Mouse (Mus musculus): ENCODE data around the gene Cep78.

Gene Cep78

DNA sequence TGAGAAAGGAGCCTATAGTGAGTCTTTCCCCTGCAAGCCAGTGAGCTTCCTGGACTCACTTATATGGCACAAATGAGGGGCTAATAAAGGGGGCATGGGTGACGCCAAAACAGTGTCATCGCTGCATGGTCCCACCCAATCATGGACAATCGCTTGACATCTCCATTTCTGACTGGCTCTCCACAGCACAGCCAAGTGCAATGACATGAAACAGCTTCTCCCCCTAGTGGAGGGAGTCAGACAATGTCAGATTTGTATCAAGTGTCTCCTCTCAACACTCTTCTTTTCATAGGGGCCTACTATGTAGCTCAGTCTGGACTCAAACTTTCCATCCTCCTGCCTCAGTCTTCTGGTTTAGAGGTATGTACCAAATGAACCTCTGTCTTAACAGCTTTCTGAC is 19.7 kb downstream of the Cep78 start:
- DNase-seq (ENCODE audit: low read depth) = no peak

DNA sequence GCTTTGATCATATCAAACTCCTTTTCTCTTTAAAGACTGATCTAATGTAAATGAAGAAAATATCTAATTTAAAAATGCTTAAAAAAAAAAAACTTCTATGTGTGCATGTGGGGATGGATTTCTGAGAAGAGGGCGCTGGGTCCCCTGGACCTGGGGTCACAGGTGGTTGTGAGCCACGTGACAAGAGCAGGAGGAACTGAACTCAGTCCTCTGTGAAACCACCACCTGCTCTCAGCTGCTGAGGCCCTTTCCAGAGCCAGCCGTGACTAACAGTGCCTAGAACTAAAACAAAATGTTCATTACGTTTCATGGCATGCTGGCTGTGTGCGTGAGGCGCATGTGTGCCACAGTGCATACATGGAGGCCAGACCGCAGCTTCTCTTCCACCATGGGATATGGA is 20.3 kb downstream of the Cep78 start:
- DNase-seq (ENCODE audit: low read depth) = no peak

DNA sequence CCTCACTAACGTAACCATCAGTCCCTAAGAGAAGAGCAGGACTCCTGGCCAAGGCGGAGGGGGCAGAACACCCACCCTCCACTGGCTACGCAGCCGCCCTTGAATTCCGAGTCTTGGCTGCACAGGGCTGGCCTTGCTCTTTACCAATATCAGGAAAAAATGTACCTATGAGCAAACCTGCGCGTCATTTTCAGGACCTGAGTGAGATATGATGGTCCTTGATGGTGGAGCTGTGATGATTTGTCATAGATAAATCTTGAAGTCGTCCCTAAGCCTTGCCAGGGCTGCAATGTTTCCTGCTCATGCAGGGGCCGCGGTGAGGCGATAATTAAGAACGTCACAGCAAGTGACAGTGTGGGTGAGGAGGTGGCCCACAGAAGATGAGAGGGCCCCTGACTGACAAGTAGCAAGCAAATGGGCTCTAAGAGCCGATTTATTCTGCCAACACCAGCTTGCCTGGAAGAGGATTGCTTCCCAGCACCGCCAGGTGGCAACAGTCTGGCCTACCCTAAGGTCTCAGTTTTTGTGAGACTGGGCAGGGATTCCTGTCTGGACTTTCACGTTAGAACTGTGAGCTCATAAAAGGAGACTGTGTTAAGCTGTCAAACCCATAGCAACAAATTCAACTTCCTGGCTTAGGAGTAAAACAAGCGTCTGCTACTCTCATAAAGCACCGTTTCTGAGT is 21.6 kb downstream of the Cep78 start:
- DNase-seq (ENCODE audit: low read depth) = no peak

DNA sequence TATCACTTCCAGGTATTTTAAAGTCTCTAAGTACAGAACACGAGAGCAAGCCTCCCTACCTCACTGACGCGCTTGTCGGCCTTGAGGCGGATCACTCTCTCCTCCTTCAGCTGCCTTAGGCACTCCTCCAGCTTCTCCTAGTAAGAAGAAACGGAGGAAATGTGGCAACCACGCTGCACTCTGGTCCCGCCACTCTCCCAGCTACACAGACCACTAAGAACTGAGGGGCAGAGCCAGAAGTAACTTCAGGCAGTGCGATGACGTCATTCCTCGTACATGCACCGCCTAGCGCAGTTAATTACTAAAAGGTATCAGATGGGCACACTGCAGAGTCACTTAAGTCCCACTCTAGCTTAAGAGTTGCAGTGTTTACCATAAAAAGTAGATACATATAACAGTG is 22.5 kb downstream of the Cep78 start:
- no peak for DNase-seq (ENCODE audit: low read depth)

GRCm38 (mm10) chr19:15950225-15950624 is 34.6 kb downstream of the Cep78 start:
- DNase-seq (ENCODE audit: low read depth) = no peak

DNA sequence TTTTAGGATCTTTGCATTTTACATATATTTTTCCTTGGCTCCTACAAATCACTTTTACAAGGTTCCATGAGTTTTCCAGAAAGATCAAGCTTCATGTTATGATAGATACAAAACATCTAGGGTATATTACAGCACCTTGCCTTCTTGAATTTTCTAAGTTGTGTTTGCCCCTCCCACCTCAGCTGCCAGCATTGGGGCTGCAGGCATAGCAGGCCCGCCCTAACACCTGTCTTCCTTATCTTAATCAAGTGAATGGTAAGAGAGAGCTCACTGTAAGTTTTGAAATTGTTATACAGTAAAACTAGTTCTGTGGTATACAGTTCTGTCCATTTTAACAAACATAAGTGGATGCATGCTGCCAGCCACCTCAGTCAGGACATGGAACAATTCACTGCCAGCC is 35.9 kb downstream of the Cep78 start:
- DNase-seq (ENCODE audit: low read depth) = no peak

GRCm38 (mm10) chr19:15948426-15948825 is 36.4 kb downstream of the Cep78 start:
- DNase-seq (ENCODE audit: low read depth) = no peak

DNA sequence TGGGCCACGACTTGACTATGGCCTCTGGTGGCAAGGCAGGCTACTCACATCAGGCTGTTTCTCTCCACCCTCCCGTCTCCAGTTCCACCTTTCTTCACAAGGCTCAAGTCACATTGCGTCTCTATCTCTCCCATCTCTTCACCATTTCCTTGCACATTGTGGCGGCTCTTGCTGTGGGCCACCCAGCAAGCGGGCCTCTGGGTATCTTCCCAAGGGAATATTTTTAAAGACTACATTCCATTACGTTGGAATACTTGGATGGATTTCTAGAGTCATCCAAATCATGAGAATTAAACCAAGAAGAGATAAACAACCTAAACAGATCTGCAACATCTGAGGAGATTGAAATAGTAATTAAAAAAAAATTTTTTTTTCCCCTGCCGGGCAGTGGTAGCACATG is 37.6 kb downstream of the Cep78 start, which contains the start of gene Psat1:
Psat1 (minus strand) TSS at position 101 of the 400 bp plus-strand sequence.
- DNase-seq (ENCODE audit: low read depth) = no peak

GRCm38 (mm10) chr19:15946663-15947062 is 38.1 kb downstream of the Cep78 start:
- no peak for DNase-seq (ENCODE audit: low read depth)

DNA sequence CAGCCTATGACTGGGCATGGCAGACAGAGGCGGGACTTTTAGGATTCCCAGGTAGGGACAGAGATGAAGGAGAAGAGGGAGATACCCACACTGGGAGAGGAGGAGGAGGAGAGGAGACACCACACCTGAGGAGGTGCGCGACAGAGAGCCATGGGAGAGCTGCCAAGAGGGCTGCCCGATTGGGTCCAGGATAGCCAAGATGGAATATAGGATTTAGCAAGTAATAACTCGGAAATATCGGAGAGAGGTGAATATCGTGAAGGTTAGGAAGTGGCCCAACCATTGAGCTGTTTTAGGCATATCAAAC is 41.7 kb downstream of the Cep78 start:
- DNase-seq (ENCODE audit: low read depth) = no peak

GRCm38 (mm10) chr19:15942421-15943116 is 42.2 kb downstream of the Cep78 start:
- DNase-seq (ENCODE audit: low read depth) = no peak

- no peak for DNase-seq (ENCODE audit: low read depth)
Measured at GRCm38 (mm10) chr19:15941399-15941798, 43.4 kb downstream of the Cep78 start.

DNA sequence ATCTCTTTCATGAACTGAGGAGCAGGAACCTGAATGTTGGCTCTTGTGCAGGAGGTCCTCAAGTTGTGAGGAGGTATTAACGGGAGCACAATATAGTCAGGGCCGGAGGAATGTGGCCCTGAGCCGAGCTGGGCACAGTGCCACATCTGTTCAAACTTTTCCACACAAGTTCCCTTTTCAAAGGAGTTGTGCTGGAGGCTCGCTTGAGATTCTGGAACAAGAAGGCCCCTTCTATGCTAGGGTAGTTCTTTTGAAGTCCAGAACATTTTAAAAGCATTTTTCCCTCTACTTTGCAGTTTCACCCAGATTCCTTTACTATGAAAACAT is 59.1 kb downstream of the Cep78 start:
- no peak for DNase-seq (ENCODE audit: low read depth)

GRCm38 (mm10) chr19:15924866-15925718 is 59.7 kb downstream of the Cep78 start:
- DNase-seq (ENCODE audit: low read depth) = peak; percentile 87

DNA sequence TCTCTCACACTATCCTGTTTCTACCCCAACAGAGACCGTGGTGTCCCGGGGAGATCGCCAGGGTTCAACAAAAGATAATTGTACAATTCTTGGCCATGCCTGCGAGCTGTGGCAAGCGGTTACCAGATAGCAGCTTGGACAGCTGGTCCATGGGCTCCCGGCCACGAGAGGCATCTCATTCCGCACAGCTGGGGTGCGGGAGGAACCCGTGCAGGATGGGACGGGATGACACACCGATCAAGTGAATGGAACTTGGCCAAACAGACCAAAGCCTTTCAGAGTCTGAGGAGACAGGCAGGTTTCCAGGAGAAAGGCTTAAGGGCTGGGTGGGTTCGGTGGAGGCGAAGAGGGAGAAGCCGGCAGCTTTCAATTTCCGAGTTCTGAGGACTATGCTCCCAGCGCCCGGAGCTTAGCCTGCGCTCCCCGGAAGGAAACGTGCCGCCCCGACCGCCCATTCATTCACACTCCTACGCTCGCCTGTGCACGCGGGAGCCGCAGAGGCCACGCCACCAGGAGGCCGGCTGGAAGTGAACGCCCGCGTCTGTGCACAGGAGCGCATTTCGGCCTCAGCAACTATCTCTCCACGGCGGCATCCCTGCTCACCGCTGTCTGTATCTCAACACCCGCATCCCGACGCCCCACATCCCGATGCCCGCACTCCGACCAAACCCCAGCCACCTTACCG is 60.5 kb downstream of the Cep78 start:
- peak; percentile 53 for DNase-seq (ENCODE audit: low read depth)

DNA sequence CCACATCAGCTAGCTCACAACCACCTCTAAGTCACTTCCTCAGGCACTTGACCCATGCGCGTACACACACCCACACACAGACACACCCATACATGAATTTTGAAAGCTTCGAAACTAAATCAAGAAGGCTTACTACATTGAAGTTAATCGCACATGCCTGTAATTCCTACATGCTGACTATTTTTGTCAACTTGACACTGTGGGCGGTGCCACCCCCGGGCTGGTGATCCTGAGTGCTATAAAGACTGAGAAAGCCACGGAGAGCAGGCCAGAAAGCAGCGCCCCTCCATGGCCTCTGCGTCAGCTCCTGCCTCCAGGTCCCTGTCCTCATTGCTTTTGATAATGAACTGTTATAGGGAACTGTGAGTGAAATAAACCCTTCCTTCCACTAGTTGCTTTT is 61.4 kb downstream of the Cep78 start:
- peak; percentile 38 for DNase-seq (ENCODE audit: low read depth)

DNA sequence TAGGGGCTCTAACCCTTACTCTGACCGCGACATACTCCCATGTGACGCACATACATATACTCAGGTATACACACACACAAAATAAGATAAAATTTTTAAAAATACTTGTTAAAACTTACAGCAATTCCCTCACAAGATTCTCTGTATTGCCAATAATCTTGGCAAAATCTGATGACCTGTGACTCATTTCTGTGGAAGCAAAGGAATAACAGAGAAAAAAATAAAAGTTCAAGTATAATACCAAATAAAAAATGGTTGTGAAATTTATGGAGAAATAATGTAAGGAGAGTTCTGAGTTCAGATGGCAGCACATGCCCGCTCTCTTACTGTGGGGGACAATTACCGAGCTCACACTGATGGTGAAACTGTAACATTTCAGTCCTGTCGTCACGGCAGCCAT is 65.5 kb downstream of the Cep78 start:
- DNase-seq (ENCODE audit: low read depth) = no peak

- DNase-seq (ENCODE audit: low read depth) = no peak
Measured at GRCm38 (mm10) chr19:15918111-15918510, 66.7 kb downstream of the Cep78 start.

GRCm38 (mm10) chr19:15913249-15913997 is 71.4 kb downstream of the Cep78 start:
- no peak for DNase-seq (ENCODE audit: low read depth)

GRCm38 (mm10) chr19:15911441-15911840 is 73.3 kb downstream of the Cep78 start:
- no peak for DNase-seq (ENCODE audit: low read depth)

DNA sequence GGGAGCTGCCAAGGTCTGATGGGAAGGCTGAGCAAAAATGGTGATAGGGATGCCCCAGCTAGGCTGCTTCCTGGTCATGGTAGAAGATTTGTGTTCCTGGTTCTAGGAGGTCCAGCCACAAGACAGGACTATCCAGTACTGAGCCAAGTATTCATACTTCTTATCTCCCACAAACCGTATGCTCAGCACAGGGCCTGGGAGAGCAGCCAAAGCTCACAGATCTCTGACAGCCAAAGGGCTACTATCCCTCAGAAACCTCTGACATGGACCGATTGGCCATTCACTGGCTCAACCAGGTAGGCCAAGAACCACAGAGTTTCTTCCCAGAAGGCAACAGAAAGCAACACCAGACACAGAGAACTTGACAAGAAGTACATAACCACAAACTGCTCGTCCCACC is 73.8 kb downstream of the Cep78 start:
- DNase-seq (ENCODE audit: low read depth) = no peak

DNA sequence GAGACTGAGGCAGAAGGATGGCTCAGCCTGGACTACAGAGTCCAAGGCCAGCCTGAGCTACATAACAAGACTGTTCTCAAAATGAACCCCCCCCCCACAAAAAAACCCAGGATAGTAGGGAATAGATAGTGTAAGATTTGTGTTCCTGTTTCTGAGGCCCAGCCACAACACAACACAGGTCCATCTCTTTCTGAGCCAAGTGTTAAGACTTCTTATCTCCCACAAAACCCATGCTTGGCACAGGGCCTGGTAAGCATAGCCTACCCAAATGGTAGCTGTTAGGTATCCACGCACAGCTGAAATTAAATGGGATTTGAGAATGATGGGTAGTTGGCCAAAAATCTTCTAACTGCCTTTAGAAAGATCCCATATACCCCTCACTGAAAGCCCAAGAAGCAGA is 74.3 kb downstream of the Cep78 start:
- no peak for DNase-seq (ENCODE audit: low read depth)
